Mouse (Mus musculus): ENCODE measurements around the gene Cx3cr1. TPM values are rescaled to one million over a fixed set of nuclear protein-coding genes. Genes with fewer than 3 reads are reported as not detected.
"Not testable (repeated sequence)": the region's sequence is repeated elsewhere in the genome, so short reads cannot be mapped to it uniquely, and the experiment has no call there.

Gene Cx3cr1
- polyA plus RNA-seq, 1 experiment from 2014 or later = 4.7 TPM

DNA sequence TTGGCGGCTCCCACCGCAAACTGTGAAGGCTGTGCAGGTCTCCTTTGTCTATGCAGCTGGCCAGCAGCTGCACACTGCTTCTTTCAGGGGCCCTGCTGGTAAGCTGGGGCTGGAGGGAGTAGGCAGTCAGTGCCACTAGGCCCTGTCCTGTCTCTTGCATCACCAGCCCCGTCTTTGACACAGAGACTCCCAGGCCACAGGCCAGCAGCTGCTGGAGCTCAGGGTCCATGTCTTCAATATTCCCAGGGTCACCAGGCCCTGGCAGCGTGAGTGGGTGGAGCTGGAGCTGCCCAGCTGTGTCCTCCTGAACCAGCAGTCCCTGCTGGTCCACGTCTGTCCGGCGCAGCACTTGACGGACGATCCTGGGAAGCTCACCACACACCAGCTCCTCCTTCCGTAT lies 52.7 kb downstream of the Cx3cr1 start:
- Histone ChIP-seq H3K4me1 (peaks cover 35% of the 10 kb centered on the region), H3K36me3 (replicated peaks) (no peaks in the 10 kb centered on the region)

DNA sequence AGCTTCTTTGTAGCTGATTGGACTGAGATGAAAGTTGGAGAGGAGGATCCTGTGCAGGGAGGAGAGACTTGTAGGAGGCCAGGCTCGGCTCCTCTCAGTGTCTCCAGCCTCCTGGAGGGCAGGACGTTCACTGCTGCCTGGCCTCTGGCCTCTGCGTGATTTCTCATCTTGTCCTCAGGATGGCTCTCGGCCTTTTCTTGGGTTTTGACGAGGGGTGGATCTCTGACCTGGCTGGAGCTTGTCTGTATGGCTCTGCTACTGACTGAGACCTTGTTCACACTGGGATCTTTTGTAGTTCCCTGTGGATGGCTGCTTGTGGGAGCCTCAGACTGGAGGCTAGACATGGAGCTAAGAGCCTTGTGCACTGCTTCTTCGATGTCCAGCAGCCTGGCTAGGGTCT lies 54.9 kb downstream of the Cx3cr1 start:
- no peaks in the 10 kb centered on the region for H3K36me3 ChIP-seq (replicated peaks)
- H3K27ac ChIP-seq = peak overlapping the region; percentile 68; the same call in 1 of the 2 replicates
- DNase-seq (ENCODE audit: extremely low spot score, low spot score) = no peak
- WGBS = 71% methylated on average over 6 of the region's 6 CpGs
- H3K4me1 ChIP-seq = peaks cover 33% of the 10 kb centered on the region
- peaks cover 30% of the 10 kb centered on the region for H3K27me3 ChIP-seq (ENCODE audit: poor library complexity, severe bottlenecking)
- H3K9me3 ChIP-seq = no peaks in the 10 kb centered on the region
- no peak overlapping the region for H3K4me3 ChIP-seq

More for the DNA sequence above, 52.7 kb downstream of the Cx3cr1 start:
- 83% methylated on average over 10 of the region's 10 CpGs for WGBS
- H3K4me3 ChIP-seq = no peak overlapping the region
- no peak for DNase-seq (ENCODE audit: extremely low spot score, low spot score)
- H3K27ac ChIP-seq = peak overlapping the region; percentile 63
- no peaks in the 10 kb centered on the region for H3K9me3 ChIP-seq
- H3K27me3 ChIP-seq (ENCODE audit: poor library complexity, severe bottlenecking) = peaks cover 22% of the 10 kb centered on the region

DNA sequence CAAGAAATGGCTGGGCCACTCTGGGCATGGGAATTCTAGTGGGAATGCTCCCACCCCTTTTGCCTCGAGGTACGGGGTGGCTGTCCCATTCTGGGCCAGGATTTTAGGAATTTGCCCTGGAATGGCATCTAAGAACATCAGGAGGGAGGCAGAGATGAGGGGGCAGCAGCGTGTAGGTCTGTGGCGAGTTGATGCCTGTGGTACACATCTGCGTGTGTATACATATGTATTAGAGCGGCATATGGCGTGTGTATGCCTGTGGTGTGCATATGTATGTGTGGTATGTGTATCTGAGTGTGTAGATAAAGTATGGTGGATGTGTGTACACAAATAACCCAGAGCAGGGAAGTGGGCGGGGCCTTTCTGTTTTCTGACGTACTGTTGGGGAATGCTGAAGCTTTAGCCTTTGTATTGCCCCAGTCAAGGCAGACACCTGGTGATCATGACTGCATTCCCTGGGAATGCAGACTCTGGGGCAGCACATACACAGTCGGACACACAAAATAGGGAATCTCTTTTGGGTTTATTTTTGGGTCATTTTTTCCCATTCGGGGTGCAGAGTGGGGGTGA lies 56.3 kb downstream of the Cx3cr1 start:
- no peak for DNase-seq (ENCODE audit: extremely low spot score, low spot score)
- no peak overlapping the region for H3K27ac ChIP-seq
- H3K27me3 ChIP-seq (ENCODE audit: poor library complexity, severe bottlenecking) = peaks cover 37% of the 10 kb centered on the region
- peaks cover 33% of the 10 kb centered on the region for H3K4me1 ChIP-seq
- H3K36me3 ChIP-seq (replicated peaks) = no peaks in the 10 kb centered on the region
- H3K9me3 ChIP-seq = no peaks in the 10 kb centered on the region
- H3K4me3 ChIP-seq = no peak overlapping the region
- WGBS = 73% methylated on average over 11 of the region's 11 CpGs

DNA sequence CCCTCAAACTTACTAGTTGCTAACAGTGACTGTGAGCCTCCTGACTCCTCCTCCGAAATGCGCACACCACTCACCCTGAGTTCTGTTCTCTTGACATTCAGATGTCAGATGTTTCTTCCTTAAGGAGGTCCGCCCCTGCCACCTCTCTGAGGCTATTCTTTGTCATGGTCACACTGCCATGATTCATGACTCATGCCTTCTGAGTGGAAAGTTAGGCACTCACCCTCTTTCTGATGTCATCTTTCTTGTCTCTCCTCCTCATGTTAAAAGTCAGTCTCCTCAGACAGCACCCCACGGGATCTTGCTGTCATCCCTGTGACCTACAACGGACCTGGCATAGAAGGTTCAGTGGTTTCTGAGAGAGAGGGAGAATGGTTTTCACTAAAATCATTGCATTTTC lies 56.9 kb downstream of the Cx3cr1 start:
- Histone ChIP-seq H3K27ac (no peak overlapping the region), H3K27me3 (ENCODE audit: poor library complexity, severe bottlenecking) (peaks cover 37% of the 10 kb centered on the region), H3K4me3 (no peak overlapping the region), H3K4me1 (peaks cover 33% of the 10 kb centered on the region), H3K9me3 (peaks cover 5% of the 10 kb centered on the region; the same call in 1 of the 2 replicates), H3K36me3 (replicated peaks) (no peaks in the 10 kb centered on the region)
- WGBS = 88% methylated on average over 5 of the region's 5 CpGs
- DNase-seq (ENCODE audit: extremely low spot score, low spot score) = no peak

DNA sequence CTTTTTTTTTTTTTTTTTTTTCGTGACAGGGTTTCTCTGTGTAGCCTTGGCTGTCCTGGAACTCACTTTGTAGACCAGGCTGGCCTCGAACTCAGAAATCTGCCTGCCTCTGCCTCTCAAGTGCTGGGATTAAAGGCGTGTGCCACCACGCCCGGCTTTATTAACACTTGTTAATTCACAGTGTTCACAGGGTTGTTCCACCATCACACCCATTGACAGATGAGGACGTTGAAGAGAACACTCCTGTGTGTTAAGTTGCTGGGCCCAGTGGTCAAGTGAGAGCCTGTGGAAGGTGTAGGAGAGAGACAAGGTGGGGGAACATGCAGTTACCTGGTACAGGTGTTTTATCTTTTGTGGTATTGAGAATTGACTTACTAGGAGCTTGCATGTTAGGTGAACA lies 57.5 kb downstream of the Cx3cr1 start:
- H3K27ac ChIP-seq; H3K9me3 ChIP-seq; H3K36me3 ChIP-seq (replicated peaks); H3K4me3 ChIP-seq; DNase-seq (ENCODE audit: extremely low spot score, low spot score): not testable (repeated sequence)
- Histone ChIP-seq H3K4me1 (peaks cover 31% of the 10 kb centered on the region), H3K27me3 (ENCODE audit: poor library complexity, severe bottlenecking) (peaks cover 32% of the 10 kb centered on the region)
- WGBS = 88% methylated on average over 6 of the region's 6 CpGs

DNA sequence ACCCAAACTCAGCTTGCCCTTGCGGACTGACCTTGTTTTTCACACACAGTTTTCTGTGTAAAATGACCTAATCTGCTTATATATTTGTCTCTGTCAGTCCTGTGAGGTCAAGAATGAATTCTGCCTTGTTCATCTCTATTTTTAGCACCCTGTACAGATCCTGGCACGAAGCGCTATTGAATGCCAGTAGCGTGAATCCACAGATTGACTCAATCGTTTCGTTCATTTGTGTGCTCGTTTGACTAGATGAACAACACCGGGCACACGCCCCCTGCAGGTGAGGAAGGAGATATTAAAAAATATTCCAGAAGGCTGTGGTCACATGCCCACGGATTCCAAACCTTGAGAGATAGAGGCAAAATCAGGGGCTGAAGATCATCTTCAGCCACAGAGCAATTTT lies 58.1 kb downstream of the Cx3cr1 start:
- peaks cover 30% of the 10 kb centered on the region for H3K4me1 ChIP-seq
- H3K36me3 ChIP-seq (replicated peaks) = no peaks in the 10 kb centered on the region
- peak overlapping the region; percentile 80 for H3K27ac ChIP-seq
- peaks cover 8% of the 10 kb centered on the region; the same call in 1 of the 2 replicates for H3K9me3 ChIP-seq
- DNase-seq (ENCODE audit: extremely low spot score, low spot score) = peak; percentile 72
- H3K4me3 ChIP-seq = peak overlapping the region; percentile 64
- peaks cover 28% of the 10 kb centered on the region for H3K27me3 ChIP-seq (ENCODE audit: poor library complexity, severe bottlenecking)
- WGBS = 3% methylated on average over 10 of the region's 10 CpGs

DNA sequence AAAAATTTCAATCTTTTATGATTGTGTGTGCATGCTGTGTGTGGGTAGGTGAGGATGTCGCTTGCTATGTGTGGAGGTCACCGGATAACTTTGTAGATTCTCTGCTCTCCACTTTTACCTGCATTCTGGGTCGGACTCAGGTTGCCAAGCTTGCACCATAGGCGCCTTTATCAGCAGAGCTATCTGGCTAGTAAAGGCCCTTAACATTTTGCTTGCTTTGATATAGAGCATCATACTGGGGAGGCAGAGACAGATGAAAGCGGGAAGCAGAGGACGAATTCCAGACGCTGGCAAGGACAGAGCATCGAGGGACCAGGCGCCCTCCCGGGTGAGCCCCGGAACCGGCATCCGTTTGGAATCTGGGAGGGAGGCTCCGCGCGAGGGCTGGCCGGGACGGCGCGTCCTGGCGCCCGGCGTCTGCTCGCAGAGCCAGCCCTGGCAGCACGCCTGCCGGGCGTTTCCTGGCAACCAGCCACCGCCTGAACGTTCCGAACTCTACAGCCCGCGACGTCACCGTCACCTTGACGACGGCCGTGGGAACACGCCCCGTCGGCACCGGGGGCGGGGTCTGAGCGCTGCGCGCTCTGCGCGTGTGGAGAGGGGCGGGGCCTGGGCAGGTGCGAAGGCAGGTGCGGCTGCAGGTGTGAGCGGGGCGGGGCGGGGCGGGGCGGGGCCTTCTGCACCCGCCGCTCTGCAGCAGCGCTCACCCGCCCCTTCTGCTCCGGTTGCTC lies 58.7 kb downstream of the Cx3cr1 start:
- Histone ChIP-seq H3K4me1 (peaks cover 30% of the 10 kb centered on the region), H3K36me3 (replicated peaks) (no peaks in the 10 kb centered on the region), H3K27me3 (ENCODE audit: poor library complexity, severe bottlenecking) (peaks cover 28% of the 10 kb centered on the region), H3K9me3 (peaks cover 8% of the 10 kb centered on the region; the same call in 1 of the 2 replicates), H3K27ac (peak overlapping the region; percentile 80), H3K4me3 (peak overlapping the region; percentile 64)
- 1% methylated on average over 49 of the region's 60 CpGs for WGBS
- peak; percentile 91 for DNase-seq (ENCODE audit: extremely low spot score, low spot score)

DNA sequence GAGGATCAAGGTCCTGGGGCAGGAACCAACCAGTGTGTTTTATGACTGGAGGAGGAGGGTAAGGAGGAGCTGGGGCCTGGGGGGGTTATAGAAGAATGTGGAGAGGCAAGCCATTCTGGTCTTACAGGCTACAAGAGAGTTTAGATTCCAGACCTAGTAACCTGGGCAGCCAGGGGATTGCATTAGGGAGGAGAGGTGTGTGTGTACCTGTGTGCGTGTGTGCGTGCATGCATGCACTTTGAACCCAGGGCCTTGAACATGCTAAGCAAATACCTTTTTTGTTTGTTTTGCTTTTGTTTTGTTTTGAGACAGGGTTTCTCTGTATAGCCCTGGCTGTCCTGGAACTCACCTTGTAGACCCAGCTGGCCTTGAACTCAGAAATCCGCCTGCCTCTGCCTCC lies 59.8 kb downstream of the Cx3cr1 start:
- Histone ChIP-seq H3K27me3 (ENCODE audit: poor library complexity, severe bottlenecking) (peaks cover 28% of the 10 kb centered on the region), H3K36me3 (replicated peaks) (no peaks in the 10 kb centered on the region), H3K4me3 (no peak overlapping the region), H3K27ac (no peak overlapping the region), H3K9me3 (peaks cover 8% of the 10 kb centered on the region; the same call in 1 of the 2 replicates), H3K4me1 (peaks cover 27% of the 10 kb centered on the region)
- 96% methylated on average over 3 of the region's 3 CpGs for WGBS
- DNase-seq (ENCODE audit: extremely low spot score, low spot score) = no peak

DNA sequence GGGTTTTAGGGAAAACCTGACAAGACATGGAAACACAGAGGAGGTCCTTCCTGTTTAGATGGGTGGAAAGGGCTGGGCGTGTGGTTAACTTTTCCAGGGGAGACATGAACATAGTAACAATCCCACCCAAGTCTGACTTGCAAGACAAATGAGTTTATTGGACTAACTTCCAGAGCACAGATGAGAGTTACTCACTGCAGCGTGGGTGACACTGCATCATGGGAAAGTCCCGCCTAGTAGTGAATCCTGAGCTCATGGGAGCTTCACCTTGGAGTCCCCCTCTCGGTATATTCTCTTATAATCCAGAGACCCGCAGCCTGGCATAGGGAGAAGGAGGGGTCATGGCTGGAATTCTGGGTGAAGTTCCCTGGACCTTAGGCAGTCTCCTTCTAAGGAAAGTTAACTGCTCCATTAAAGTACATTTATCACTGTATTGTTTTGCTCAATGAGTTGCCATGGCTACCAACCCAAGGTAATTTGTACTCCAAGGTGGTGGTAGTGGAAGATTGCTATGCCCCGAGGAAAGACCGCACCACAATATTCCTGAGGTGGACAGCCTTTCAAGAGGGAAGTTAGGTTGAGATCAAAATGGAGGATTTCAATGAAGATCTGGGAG lies 60.3 kb downstream of the Cx3cr1 start:
- WGBS = 83% methylated on average over 7 of the region's 7 CpGs
- H3K9me3 ChIP-seq = peaks cover 8% of the 10 kb centered on the region; the same call in 1 of the 2 replicates
- H3K4me1 ChIP-seq = peaks cover 30% of the 10 kb centered on the region
- no peak for DNase-seq (ENCODE audit: extremely low spot score, low spot score)
- peaks cover 28% of the 10 kb centered on the region for H3K27me3 ChIP-seq (ENCODE audit: poor library complexity, severe bottlenecking)
- no peak overlapping the region for H3K4me3 ChIP-seq
- H3K27ac ChIP-seq = no peak overlapping the region
- no peaks in the 10 kb centered on the region for H3K36me3 ChIP-seq (replicated peaks)

DNA sequence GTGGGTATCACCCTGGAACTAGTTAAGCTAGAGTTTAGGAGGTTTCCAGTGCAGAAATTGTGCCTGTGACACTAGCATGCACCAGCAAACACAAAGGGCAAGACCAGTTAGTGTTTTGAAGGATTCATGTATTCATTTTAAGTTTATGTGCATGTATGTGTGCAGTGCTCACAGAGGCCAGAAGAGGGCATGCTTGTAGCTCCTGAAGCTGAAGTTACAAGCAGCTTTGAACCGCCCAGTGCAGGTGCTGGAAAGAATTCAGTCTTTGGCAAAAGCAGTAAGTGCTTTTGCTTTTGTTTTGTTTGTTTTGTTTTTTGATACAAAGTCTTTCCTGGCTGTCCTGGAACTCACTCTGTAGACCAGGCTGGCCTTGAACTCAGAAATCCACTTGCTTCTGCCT lies 61.8 kb downstream of the Cx3cr1 start:
- H3K4me3 ChIP-seq = no peak overlapping the region
- WGBS = 98% methylated on average over 1 of the region's 1 CpGs
- peaks cover 23% of the 10 kb centered on the region for H3K4me1 ChIP-seq
- H3K27me3 ChIP-seq (ENCODE audit: poor library complexity, severe bottlenecking) = peaks cover 27% of the 10 kb centered on the region
- H3K9me3 ChIP-seq = peaks cover 8% of the 10 kb centered on the region; the same call in 1 of the 2 replicates
- DNase-seq (ENCODE audit: extremely low spot score, low spot score) = no peak
- no peaks in the 10 kb centered on the region for H3K36me3 ChIP-seq (replicated peaks)
- H3K27ac ChIP-seq = no peak overlapping the region

DNA sequence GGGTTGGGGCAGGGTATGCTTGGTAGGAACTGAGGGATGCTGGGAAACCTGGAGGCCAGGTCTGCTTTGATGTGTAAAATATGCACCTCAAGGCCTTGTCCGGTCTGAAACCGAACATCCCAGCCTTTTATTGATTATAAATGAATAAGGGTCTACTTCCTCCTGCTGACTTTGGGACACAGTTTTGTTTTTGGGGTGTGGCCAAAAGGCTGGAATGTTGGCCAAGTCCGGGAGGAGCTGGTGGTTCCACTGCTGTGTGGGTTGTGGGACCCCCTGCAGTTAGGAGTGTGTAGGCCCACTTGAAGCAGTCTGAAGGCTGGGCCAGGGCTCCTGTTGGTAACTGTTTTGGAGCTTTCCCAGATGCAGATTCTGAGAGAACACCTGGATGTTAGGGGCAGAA lies 63.7 kb downstream of the Cx3cr1 start:
- Histone ChIP-seq H3K27ac (no peak overlapping the region), H3K4me1 (peaks cover 27% of the 10 kb centered on the region), H3K36me3 (replicated peaks) (no peaks in the 10 kb centered on the region), H3K27me3 (ENCODE audit: poor library complexity, severe bottlenecking) (peaks cover 20% of the 10 kb centered on the region), H3K9me3 (peaks cover 8% of the 10 kb centered on the region; the same call in 1 of the 2 replicates), H3K4me3 (no peak overlapping the region)
- 77% methylated on average over 3 of the region's 3 CpGs for WGBS
- DNase-seq (ENCODE audit: extremely low spot score, low spot score) = no peak

DNA sequence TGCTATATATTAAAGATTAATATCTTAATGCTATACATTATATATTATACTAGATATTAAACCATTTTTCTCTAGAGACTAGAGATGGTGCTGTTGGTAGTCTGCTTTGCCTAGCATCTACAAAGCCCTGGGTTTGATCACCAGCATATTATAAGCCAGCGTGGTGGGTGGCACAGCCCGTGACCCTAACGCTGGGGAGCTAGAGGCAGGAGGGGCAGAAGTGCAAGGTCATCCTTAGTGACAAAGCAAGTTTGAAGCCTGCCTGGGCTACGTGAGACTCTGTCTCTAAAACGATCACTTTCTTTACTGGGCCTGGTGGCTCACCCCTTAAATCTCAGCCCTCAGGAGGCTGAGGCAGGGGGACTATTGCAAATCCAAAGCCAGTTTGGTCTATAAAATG lies 66.8 kb downstream of the Cx3cr1 start:
- H3K27ac ChIP-seq = no peak overlapping the region
- H3K4me3 ChIP-seq = no peak overlapping the region
- peaks cover 4% of the 10 kb centered on the region; the same call in 1 of the 2 replicates for H3K9me3 ChIP-seq
- peaks cover 10% of the 10 kb centered on the region; the same call in 1 of the 2 replicates for H3K27me3 ChIP-seq (ENCODE audit: poor library complexity, severe bottlenecking)
- H3K4me1 ChIP-seq = peaks cover 21% of the 10 kb centered on the region
- no peaks in the 10 kb centered on the region for H3K36me3 ChIP-seq (replicated peaks)
- WGBS = 86% methylated on average over 5 of the region's 5 CpGs
- no peak for DNase-seq (ENCODE audit: extremely low spot score, low spot score)
